Mouse (Mus musculus) intestine, postnatal 0 days (tissue): ENCODE results near the gene Zfp853. TPM values are rescaled to one million over a fixed set of nuclear protein-coding genes. Genes with fewer than 3 reads are reported as not detected.

Experiments used
- ATAC-seq: fragments of 200-750 bp; cut with Nextera tagmentation; 2 replicates; pipeline ENCODE4 v1.8.0; 2017; ENCODE audit warnings: mild to moderate bottlenecking, moderate TSS enrichment, moderate library complexity
- H3K27ac ChIP-seq: fragments of 300-500 bp; sonication (generic); 2 replicates; pipeline ENCODE4 v1.5.1; 2014; ENCODE audit warnings: mild to moderate bottlenecking, low read depth, low read length, moderate library complexity
- H3K27me3 ChIP-seq: fragments of 300-500 bp; sonication (generic); replicated peaks from 2 replicates; pipeline ENCODE4 v1.6.1; 2014; ENCODE audit warnings: low read length, mixed read lengths; ENCODE audit not compliant: control insufficient read depth, insufficient read depth
- H3K36me3 ChIP-seq: fragments of 300-500 bp; sonication (generic); 2 replicates; pipeline ENCODE4 v1.6.1; 2014; ENCODE audit warnings: mild to moderate bottlenecking, moderate library complexity; ENCODE audit not compliant: control insufficient read depth, insufficient read depth
- H3K4me1 ChIP-seq: fragments of 300-500 bp; sonication (generic); replicated peaks from 2 replicates; pipeline ENCODE4 v1.6.1; 2014; ENCODE audit warnings: antibody characterized with exemption, low read length, mixed read lengths; ENCODE audit not compliant: control insufficient read depth, insufficient read depth
- H3K4me2 ChIP-seq: fragments of 300-500 bp; sonication (generic); replicated peaks from 2 replicates; pipeline ENCODE4 v1.6.1; 2014; ENCODE audit warnings: low read depth, mild to moderate bottlenecking, moderate library complexity
- H3K4me3 ChIP-seq: fragments of 300-500 bp; sonication (generic); 2 replicates; pipeline ENCODE4 v1.5.1; 2014; ENCODE audit warnings: low read depth, low read length
- H3K9ac ChIP-seq: fragments of 300-500 bp; sonication (generic); 2 replicates; pipeline ENCODE4 v1.6.1; 2014; ENCODE audit warnings: mild to moderate bottlenecking, low read depth, low read length
- H3K9me3 ChIP-seq: fragments of 300-500 bp; sonication (generic); 2 replicates; pipeline ENCODE4 v1.6.1; 2016; ENCODE audit warnings: mixed run types; ENCODE audit not compliant: control insufficient read depth
- CTCF ChIP-seq: sonication (generic); IDR thresholded peaks from 2 replicates; pipeline ENCODE4 v1.5.1; 2016; ENCODE audit warnings: low read depth, mild to moderate bottlenecking, control low read depth, antibody characterized with exemption, moderate library complexity
- WGBS: fragments of 180-500 bp; shearing (Covaris S2); extraction: QIAGEN DNeasy Blood & Tissue Kit; methylation state at CpG from one replicate; pipeline ENCODE4 v1.1.7; 2014; 5-methylcytosine and 5-hydroxymethylcytosine counted together
- polyA plus RNA-seq: library from polyadenylated mRNA; unstranded; fragments of >200 nt; fragmentation: Nextera tagmentation; extraction: Ambion mirVana; gene quantifications from 2 replicates; pipeline ENCODE4 v1.2.1, GENCODE M21; 2015

Zfp853 gene
- polyA plus RNA-seq, 1 experiment from 2014 or later, result not detected

GRCm38 (mm10) chr5:143253186-143253880 lies 40.1 kb downstream of the Zfp853 start:
- no peak overlapping the region for H3K9ac ChIP-seq
- H3K36me3 ChIP-seq, result peaks cover 18% of the 10 kb centered on the region
- TF ChIP-seq CTCF, result no peak
- H3K4me3 ChIP-seq, result peak overlapping the region; percentile 40
- H3K27ac ChIP-seq, result no peak overlapping the region
- H3K4me1 ChIP-seq, result no peaks in the 10 kb centered on the region
- peak; percentile 9; the same call in 1 of the 2 replicates for ATAC-seq
- peaks cover 47% of the 10 kb centered on the region for H3K27me3 ChIP-seq
- WGBS, result 12% methylated on average over 98 of the region's 103 CpGs
- peak overlapping the region; percentile 66 for H3K4me2 ChIP-seq
- peaks cover 6% of the 10 kb centered on the region; the same call in 1 of the 2 replicates for H3K9me3 ChIP-seq

- 69% methylated on average over 18 of the region's 18 CpGs for WGBS
- peaks cover 6% of the 10 kb centered on the region; the same call in 1 of the 2 replicates for H3K9me3 ChIP-seq
- H3K27ac ChIP-seq, result no peak overlapping the region
- no peak for ATAC-seq
- H3K9ac ChIP-seq, result no peak overlapping the region
- no peak for TF ChIP-seq CTCF
- H3K4me2 ChIP-seq, result peak overlapping the region; percentile 66
- peaks cover 17% of the 10 kb centered on the region for H3K36me3 ChIP-seq
- H3K27me3 ChIP-seq, result peaks cover 47% of the 10 kb centered on the region
- no peaks in the 10 kb centered on the region for H3K4me1 ChIP-seq
- H3K4me3 ChIP-seq, result 0 out of 2 replicates have a peak overlapping the region, but pooled peaks have one; percentile 40
Observed at GRCm38 (mm10) chr5:143252791-143253185, 40.6 kb downstream of the Zfp853 start.

- ATAC-seq, result no peak
- H3K4me1 ChIP-seq, result no peaks in the 10 kb centered on the region
- no peak overlapping the region for H3K4me2 ChIP-seq
- no peak overlapping the region for H3K4me3 ChIP-seq
- H3K27ac ChIP-seq, result no peak overlapping the region
- 74% methylated on average over 6 of the region's 6 CpGs for WGBS
- no peak for TF ChIP-seq CTCF
- H3K36me3 ChIP-seq, result peaks cover 23% of the 10 kb centered on the region
- H3K27me3 ChIP-seq, result peaks cover 47% of the 10 kb centered on the region
- H3K9me3 ChIP-seq, result peaks cover 6% of the 10 kb centered on the region; the same call in 1 of the 2 replicates
- no peak overlapping the region for H3K9ac ChIP-seq
Observed at GRCm38 (mm10) chr5:143252039-143252438, 41.4 kb downstream of the Zfp853 start.

GRCm38 (mm10) chr5:143244926-143245325 lies 48.5 kb downstream of the Zfp853 start:
- Histone ChIP-seq H3K4me2 (no peak overlapping the region), H3K36me3 (peaks cover 75% of the 10 kb centered on the region), H3K27me3 (no peaks in the 10 kb centered on the region), H3K9me3 (no peaks in the 10 kb centered on the region), H3K9ac (no peak overlapping the region), H3K4me3 (no peak overlapping the region), H3K27ac (no peak overlapping the region), H3K4me1 (no peaks in the 10 kb centered on the region)
- no peak for TF ChIP-seq CTCF
- WGBS, result 96% methylated on average over 26 of the region's 26 CpGs
- no peak for ATAC-seq

Other genes with a start within 250 kb of the Zfp853 start
- 16.9 and 20.6 TPM in 2 replicates for gene Rnf216, start 180.6 kb downstream of the Zfp853 start, polyA plus RNA-seq
- gene Olfr718-ps1, start 146.0 kb downstream of the Zfp853 start, polyA plus RNA-seq, result 0.23 and 0.26 TPM in 2 replicates
- 2.5 and 2.9 TPM in 2 replicates for gene Rbak, start 112.8 kb downstream of the Zfp853 start, polyA plus RNA-seq
- not detected in 2 replicates for gene Spdye4b, start 112.6 kb downstream of the Zfp853 start, polyA plus RNA-seq
- not detected in 2 replicates for gene Spdye4a, start 66.7 kb downstream of the Zfp853 start, polyA plus RNA-seq
- 2.1 and 2.7 TPM in 2 replicates for gene Zfp12, start 58.5 kb downstream of the Zfp853 start, polyA plus RNA-seq
- gene Zfp316, start 23.6 kb downstream of the Zfp853 start, polyA plus RNA-seq, result 0.81 and 0.86 TPM in 2 replicates
- 14.7 and 14.9 TPM in 2 replicates for gene E130309D02Rik, start 21.7 kb upstream of the Zfp853 start, polyA plus RNA-seq
- 46.5 and 52.4 TPM in 2 replicates for gene Zdhhc4, start 35.6 kb upstream of the Zfp853 start, polyA plus RNA-seq
- 0.04 and 0.10 TPM in 2 replicates for gene Grid2ip, start 63.7 kb upstream of the Zfp853 start, polyA plus RNA-seq
- gene Kdelr2, start 110.2 kb upstream of the Zfp853 start, polyA plus RNA-seq, result 429 and 451 TPM in 2 replicates
- 10.6 and 11.4 TPM in 2 replicates for gene Daglb, start 171.0 kb upstream of the Zfp853 start, polyA plus RNA-seq
- gene Rac1, start 234.4 kb upstream of the Zfp853 start, polyA plus RNA-seq, result 375 and 413 TPM in 2 replicates